Mouse (Mus musculus): ENCODE data around the gene Tax1bp1. TPM values are rescaled to one million over a fixed set of nuclear protein-coding genes. Genes with fewer than 3 reads are reported as not detected.

Gene Tax1bp1
- polyA plus RNA-seq, 1 experiment from 2014 or later, result 114 TPM

DNA sequence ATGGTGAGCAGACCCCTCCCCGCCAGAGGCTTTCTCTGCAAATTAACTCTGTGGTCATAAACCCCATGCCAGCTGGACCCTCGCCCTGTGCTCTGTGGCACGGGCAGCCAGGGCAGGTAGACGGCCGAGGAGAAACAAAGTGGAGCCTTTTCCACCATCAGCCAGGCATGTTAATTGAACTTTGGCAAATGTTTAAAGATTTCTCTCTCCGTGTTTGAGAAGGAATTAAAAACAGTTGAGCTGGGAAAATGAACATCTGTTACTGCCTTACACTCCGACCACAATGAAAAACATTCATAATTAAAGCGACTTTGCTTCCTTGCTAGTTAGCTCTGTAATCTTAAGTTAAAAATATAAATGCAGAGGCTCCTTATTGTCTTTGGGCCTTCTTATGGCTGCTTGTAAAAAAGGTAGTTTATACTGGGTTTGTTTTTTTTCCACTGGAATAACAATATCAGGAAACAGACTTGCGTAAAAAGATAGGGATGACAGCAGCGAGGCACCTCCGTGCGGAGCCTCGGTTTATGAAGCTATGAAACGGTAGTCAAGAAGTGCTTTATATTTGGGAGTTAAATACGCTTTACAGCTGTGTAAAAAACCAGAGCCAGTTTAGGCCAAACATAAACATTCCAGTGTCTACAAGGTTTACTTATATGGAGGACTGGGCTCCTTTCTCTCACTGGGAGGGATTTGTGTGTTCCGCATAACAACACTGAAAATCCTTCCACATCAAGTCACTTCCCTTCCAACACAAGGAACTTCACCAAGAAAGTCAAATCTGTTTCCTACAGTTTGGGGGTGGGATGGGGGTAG lies 81.7 kb downstream of the Tax1bp1 start:
- DNase-seq (ENCODE audit: low spot score) (no peak), ATAC-seq (replicated peaks; ENCODE audit: low FRiP score) (no peak)
- H3K27ac ChIP-seq (ENCODE audit: low read depth, low read length), result no peak overlapping the region
- no peaks in the 10 kb centered on the region for H3K36me3 ChIP-seq (ENCODE audit: control insufficient read depth, insufficient read depth, low read length)
- H3K4me3 ChIP-seq (ENCODE audit: low read depth, low read length), result no peak overlapping the region
- 0 out of 2 replicates have a peak, but pooled peaks cover 5% of the 10 kb centered on the region for H3K4me1 ChIP-seq (replicated peaks; ENCODE audit: control insufficient read depth, insufficient read depth, low read length)
- H3K4me2 ChIP-seq (ENCODE audit: low read depth, low read length, severe bottlenecking), result no peak overlapping the region
- no peaks in the 10 kb centered on the region for H3K9me3 ChIP-seq (ENCODE audit: control insufficient read depth, low read length)
- no peaks in the 10 kb centered on the region for H3K27me3 ChIP-seq (ENCODE audit: control insufficient read depth, insufficient read depth, low read length)
- 78% methylated on average over 16 of the region's 16 CpGs for WGBS
- H3K9ac ChIP-seq (ENCODE audit: low read length), result no peak overlapping the region

DNA sequence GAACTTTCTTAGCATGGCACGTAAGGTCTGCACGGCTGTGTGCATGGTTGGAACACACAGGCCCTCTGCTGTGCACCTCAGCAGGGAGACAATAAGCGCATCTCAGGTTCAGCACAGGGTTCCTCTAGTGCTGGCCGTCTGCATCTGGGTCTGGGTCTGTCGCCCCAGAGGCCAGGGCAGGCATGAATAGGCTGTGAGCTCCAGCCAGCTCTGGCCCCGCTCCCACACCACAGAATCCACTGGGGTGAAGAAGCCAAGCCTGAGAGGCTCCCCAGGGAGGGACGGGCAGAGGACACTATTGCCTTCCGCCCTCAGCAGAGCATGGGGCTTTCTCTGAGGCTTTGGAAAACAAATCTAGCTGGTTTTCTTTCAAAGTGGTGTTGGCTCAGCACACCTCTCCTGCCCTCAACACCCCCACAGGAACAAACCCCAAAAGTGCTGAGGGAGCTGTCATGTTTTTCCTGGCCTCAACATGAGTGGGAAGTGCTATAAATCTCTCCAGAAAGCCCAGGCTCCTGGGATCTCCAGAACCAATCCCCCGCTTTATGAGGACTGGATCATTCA lies 82.6 kb downstream of the Tax1bp1 start:
- Histone ChIP-seq H3K9me3 (ENCODE audit: control insufficient read depth, low read length) (no peaks in the 10 kb centered on the region), H3K4me3 (ENCODE audit: low read depth, low read length) (no peak overlapping the region), H3K4me2 (ENCODE audit: low read depth, low read length, severe bottlenecking) (no peak overlapping the region), H3K27me3 (ENCODE audit: control insufficient read depth, insufficient read depth, low read length) (no peaks in the 10 kb centered on the region), H3K9ac (ENCODE audit: low read length) (no peak overlapping the region), H3K36me3 (ENCODE audit: control insufficient read depth, insufficient read depth, low read length) (no peaks in the 10 kb centered on the region), H3K27ac (ENCODE audit: low read depth, low read length) (no peak overlapping the region), H3K4me1 (replicated peaks; ENCODE audit: control insufficient read depth, insufficient read depth, low read length) (0 out of 2 replicates have a peak, but pooled peaks cover 5% of the 10 kb centered on the region)
- WGBS, result 67% methylated on average over 9 of the region's 9 CpGs
- ATAC-seq (replicated peaks; ENCODE audit: low FRiP score), result no peak
- no peak for DNase-seq (ENCODE audit: low spot score)

DNA sequence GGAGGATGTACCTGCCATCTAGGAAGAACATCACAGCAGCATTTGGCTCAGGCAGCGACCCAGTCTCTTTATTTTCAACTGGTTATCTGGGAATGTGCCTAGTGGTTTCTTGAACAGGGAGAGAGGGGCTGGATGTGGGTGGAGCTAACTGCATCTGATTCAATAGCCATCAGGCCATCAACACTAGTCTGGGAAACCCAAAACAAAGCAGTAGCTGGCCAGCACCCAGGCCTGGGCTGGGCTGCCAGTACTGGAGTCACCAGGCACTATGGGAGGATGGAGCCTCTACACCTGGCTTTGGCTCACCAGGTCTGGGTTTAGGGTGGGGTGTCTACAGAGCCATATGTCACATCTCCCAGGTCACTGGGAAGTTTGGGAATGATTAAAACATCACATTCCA lies 83.2 kb downstream of the Tax1bp1 start:
- H3K9me3 ChIP-seq (ENCODE audit: control insufficient read depth, low read length), result no peaks in the 10 kb centered on the region
- no peak overlapping the region for H3K4me3 ChIP-seq (ENCODE audit: low read depth, low read length)
- H3K4me1 ChIP-seq (replicated peaks; ENCODE audit: control insufficient read depth, insufficient read depth, low read length), result 0 out of 2 replicates have a peak, but pooled peaks cover 5% of the 10 kb centered on the region
- DNase-seq (ENCODE audit: low spot score), result no peak
- H3K36me3 ChIP-seq (ENCODE audit: control insufficient read depth, insufficient read depth, low read length), result no peaks in the 10 kb centered on the region
- H3K9ac ChIP-seq (ENCODE audit: low read length), result no peak overlapping the region
- 58% methylated on average over 1 of the region's 1 CpGs for WGBS
- H3K4me2 ChIP-seq (ENCODE audit: low read depth, low read length, severe bottlenecking), result no peak overlapping the region
- ATAC-seq (replicated peaks; ENCODE audit: low FRiP score), result no peak
- no peaks in the 10 kb centered on the region for H3K27me3 ChIP-seq (ENCODE audit: control insufficient read depth, insufficient read depth, low read length)
- H3K27ac ChIP-seq (ENCODE audit: low read depth, low read length), result no peak overlapping the region

DNA sequence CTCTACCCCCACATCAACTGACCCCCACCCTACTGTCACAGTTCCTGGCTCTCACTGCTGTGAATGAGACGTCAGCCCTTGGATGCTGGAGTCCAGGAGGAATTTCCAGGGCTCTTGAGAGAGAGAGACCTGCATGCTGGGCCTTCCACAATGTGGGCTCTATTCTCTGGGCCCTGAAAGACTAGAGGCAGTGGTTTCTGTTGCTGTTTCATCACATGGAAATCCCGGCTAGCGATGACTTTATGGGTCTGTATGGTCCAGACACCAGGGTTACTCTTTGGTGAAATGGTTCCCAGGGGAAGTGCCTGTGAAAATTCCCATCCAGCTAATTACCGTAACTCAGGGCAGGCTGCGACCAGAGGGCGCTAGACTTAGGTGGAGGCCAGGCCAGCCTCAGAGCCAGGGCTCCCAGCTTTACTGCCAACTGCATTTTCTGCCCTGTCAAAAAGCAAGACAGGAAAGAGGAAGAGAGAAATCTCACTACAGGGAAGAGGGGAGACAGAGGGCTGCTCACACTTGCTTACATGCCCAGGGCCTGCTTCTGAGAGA lies 83.8 kb downstream of the Tax1bp1 start:
- no peak overlapping the region for H3K4me2 ChIP-seq (ENCODE audit: low read depth, low read length, severe bottlenecking)
- no peak overlapping the region for H3K4me3 ChIP-seq (ENCODE audit: low read depth, low read length)
- DNase-seq (ENCODE audit: low spot score) (peak; percentile 56), ATAC-seq (replicated peaks; ENCODE audit: low FRiP score) (no peak)
- H3K27ac ChIP-seq (ENCODE audit: low read depth, low read length), result no peak overlapping the region
- WGBS, result 58% methylated on average over 6 of the region's 6 CpGs
- 0 out of 2 replicates have a peak, but pooled peaks cover 5% of the 10 kb centered on the region for H3K4me1 ChIP-seq (replicated peaks; ENCODE audit: control insufficient read depth, insufficient read depth, low read length)
- no peaks in the 10 kb centered on the region for H3K36me3 ChIP-seq (ENCODE audit: control insufficient read depth, insufficient read depth, low read length)
- no peak overlapping the region for H3K9ac ChIP-seq (ENCODE audit: low read length)
- H3K27me3 ChIP-seq (ENCODE audit: control insufficient read depth, insufficient read depth, low read length), result no peaks in the 10 kb centered on the region
- no peaks in the 10 kb centered on the region for H3K9me3 ChIP-seq (ENCODE audit: control insufficient read depth, low read length)

DNA sequence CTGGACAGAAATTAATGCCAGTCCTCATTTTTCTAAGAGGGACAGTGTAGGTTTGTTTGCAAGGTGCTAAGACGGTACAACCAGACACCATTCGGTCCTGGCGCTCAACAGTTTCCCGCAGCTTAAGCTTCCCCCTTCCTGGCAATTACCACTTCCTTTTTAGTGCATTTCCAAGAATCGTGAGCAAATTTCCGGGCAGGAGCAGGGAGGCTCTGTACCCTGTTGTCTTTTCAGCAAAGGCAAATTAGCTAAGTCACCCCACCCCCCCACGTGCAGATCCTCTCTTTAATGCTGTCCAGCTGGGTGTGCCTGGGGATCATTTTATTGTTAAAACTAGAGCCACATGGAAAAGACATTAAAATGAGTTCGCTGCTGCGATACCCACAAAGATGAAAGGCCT lies 88.7 kb downstream of the Tax1bp1 start:
- no peaks in the 10 kb centered on the region for H3K27me3 ChIP-seq (ENCODE audit: control insufficient read depth, insufficient read depth, low read length)
- no peaks in the 10 kb centered on the region for H3K9me3 ChIP-seq (ENCODE audit: control insufficient read depth, low read length)
- no peak for DNase-seq (ENCODE audit: low spot score)
- H3K4me2 ChIP-seq (ENCODE audit: low read depth, low read length, severe bottlenecking), result no peak overlapping the region
- H3K9ac ChIP-seq (ENCODE audit: low read length), result no peak overlapping the region
- no peak for ATAC-seq (replicated peaks; ENCODE audit: low FRiP score)
- H3K4me1 ChIP-seq (replicated peaks; ENCODE audit: control insufficient read depth, insufficient read depth, low read length), result 0 out of 2 replicates have a peak, but pooled peaks cover 3% of the 10 kb centered on the region
- 51% methylated on average over 9 of the region's 9 CpGs for WGBS
- H3K36me3 ChIP-seq (ENCODE audit: control insufficient read depth, insufficient read depth, low read length), result no peaks in the 10 kb centered on the region
- no peak overlapping the region for H3K4me3 ChIP-seq (ENCODE audit: low read depth, low read length)
- no peak overlapping the region for H3K27ac ChIP-seq (ENCODE audit: low read depth, low read length)

DNA sequence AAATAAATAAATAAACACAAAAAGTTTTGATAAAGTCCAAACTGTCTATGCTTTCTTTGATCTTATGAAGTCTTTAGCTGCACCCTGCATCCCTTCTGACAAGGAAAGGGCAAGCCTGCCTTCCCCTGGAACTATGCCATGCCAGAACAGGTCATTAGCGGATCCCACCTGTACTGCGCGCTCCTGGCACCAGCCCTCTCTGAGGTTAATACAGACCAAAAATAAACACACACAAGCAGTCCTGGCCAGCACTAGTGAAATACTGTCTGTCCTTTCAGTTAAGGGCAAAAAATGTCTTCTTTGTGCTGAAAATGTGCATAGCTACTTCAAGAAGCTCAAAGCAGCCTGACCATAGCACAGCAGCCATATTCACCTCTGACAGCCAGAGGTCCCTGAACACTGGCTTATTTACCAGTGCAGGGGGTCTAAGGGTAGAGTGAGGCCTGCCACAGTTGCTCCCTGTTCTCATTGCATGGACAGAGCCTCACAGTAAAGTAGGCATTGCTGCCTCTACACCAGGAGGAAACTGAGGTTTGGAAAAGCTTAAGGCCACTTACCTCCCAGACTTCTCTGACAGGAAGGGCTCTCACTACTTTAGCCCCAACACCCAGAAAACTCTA lies 91.8 kb downstream of the Tax1bp1 start:
- no peak overlapping the region for H3K4me2 ChIP-seq (ENCODE audit: low read depth, low read length, severe bottlenecking)
- no peak overlapping the region for H3K4me3 ChIP-seq (ENCODE audit: low read depth, low read length)
- 93% methylated on average over 3 of the region's 3 CpGs for WGBS
- H3K36me3 ChIP-seq (ENCODE audit: control insufficient read depth, insufficient read depth, low read length), result no peaks in the 10 kb centered on the region
- H3K9ac ChIP-seq (ENCODE audit: low read length), result no peak overlapping the region
- H3K27me3 ChIP-seq (ENCODE audit: control insufficient read depth, insufficient read depth, low read length), result no peaks in the 10 kb centered on the region
- DNase-seq (ENCODE audit: low spot score) (no peak), ATAC-seq (replicated peaks; ENCODE audit: low FRiP score) (no peak)
- H3K9me3 ChIP-seq (ENCODE audit: control insufficient read depth, low read length), result no peaks in the 10 kb centered on the region
- H3K27ac ChIP-seq (ENCODE audit: low read depth, low read length), result no peak overlapping the region
- no peaks in the 10 kb centered on the region for H3K4me1 ChIP-seq (replicated peaks; ENCODE audit: control insufficient read depth, insufficient read depth, low read length)

Other genes starting within 250 kb of the Tax1bp1 start
- 42.0 and 44.0 TPM in 2 replicates for gene Hibadh, start 73.3 kb upstream of the Tax1bp1 start, polyA plus RNA-seq (2014; fragmentation: Nextera tagmentation; extraction: Ambion mirVana)